Mouse (Mus musculus) NIH3T3 (cell line): ENCODE results near the gene Krt83.
"Not testable (repeated sequence)": the region's sequence is repeated elsewhere in the genome, so short reads cannot be mapped to it uniquely, and the experiment has no call there.

Experiments
- DNase-seq: peaks from one replicate; pipeline ENCODE4 v3.0.0-alpha.2; 2012; ENCODE audit warnings: low read depth

The Krt83 gene

GRCm38 (mm10) chr15:101491431-101491830 lies at the start of gene Krt83:
Gene Krt83, minus strand, starts transcription at chr15:101491512.
- no peak for DNase-seq

- no peak for DNase-seq
These were observed 47.2 kb upstream of the Krt83 start for GRCm38 (mm10) chr15:101538580-101538900.

GRCm38 (mm10) chr15:101537864-101538579 lies 46.7 kb upstream of the Krt83 start:
- peak; percentile 21 for DNase-seq

- peak; percentile 36 for DNase-seq
These were observed 44.9 kb upstream of the Krt83 start for GRCm38 (mm10) chr15:101536054-101536850.

- no peak for DNase-seq
These were observed 41.4 kb upstream of the Krt83 start, which contains the start of gene Krt84 for GRCm38 (mm10) chr15:101532720-101533119. Gene Krt84, minus strand, starts transcription at chr15:101532820.

GRCm38 (mm10) chr15:101522556-101523232 lies 31.4 kb upstream of the Krt83 start:
- no peak for DNase-seq

- peak; percentile 92 for DNase-seq
These were observed 28.5 kb upstream of the Krt83 start for GRCm38 (mm10) chr15:101519792-101520191.

- DNase-seq, result not testable (repeated sequence)
These were observed 25.8 kb upstream of the Krt83 start, which contains the start of gene Gm49425 for GRCm38 (mm10) chr15:101517161-101517560. Gene Gm49425, minus strand, starts transcription at chr15:101517261.

GRCm38 (mm10) chr15:101508247-101508646 lies 16.9 kb upstream of the Krt83 start:
- no peak for DNase-seq

GRCm38 (mm10) chr15:101506896-101507758 lies 15.8 kb upstream of the Krt83 start:
- no peak for DNase-seq

GRCm38 (mm10) chr15:101497181-101497580 lies 5.9 kb upstream of the Krt83 start:
- DNase-seq, result peak; percentile 88

GRCm38 (mm10) chr15:101495266-101495665 lies 4.0 kb upstream of the Krt83 start:
- DNase-seq, result peak; percentile 86

- DNase-seq, result peak; percentile 31
These were observed 2.9 kb upstream of the Krt83 start for GRCm38 (mm10) chr15:101494203-101494602.

GRCm38 (mm10) chr15:101493713-101494112 lies 2.4 kb upstream of the Krt83 start:
- no peak for DNase-seq

- peak; percentile 29 for DNase-seq
These were observed 1.4 kb upstream of the Krt83 start for GRCm38 (mm10) chr15:101492718-101493117.

- no peak for DNase-seq
These were observed 5.2 kb downstream of the Krt83 start for GRCm38 (mm10) chr15:101485911-101486635.

- DNase-seq, result peak; percentile 29
These were observed 6.4 kb downstream of the Krt83 start for GRCm38 (mm10) chr15:101484939-101485338.

- peak; percentile 59 for DNase-seq
These were observed 7.7 kb downstream of the Krt83 start for GRCm38 (mm10) chr15:101483646-101484045.

- DNase-seq, result peak; percentile 79
These were observed 9.3 kb downstream of the Krt83 start for GRCm38 (mm10) chr15:101482056-101482455.

GRCm38 (mm10) chr15:101479666-101480060 lies 11.6 kb downstream of the Krt83 start:
- DNase-seq, result no peak
